Mouse (Mus musculus): ENCODE results near the gene Mr1. TPM values are rescaled to one million over a fixed set of nuclear protein-coding genes. Genes with fewer than 3 reads are reported as not detected.
"Not testable (repeated sequence)": the region's sequence is repeated elsewhere in the genome, so short reads cannot be mapped to it uniquely, and the experiment has no call there.

Mr1 gene
- 0.92 and 1.5 TPM in 2 replicates for polyA plus RNA-seq (2015; fragmentation: Nextera tagmentation; extraction: Ambion mirVana)

DNA sequence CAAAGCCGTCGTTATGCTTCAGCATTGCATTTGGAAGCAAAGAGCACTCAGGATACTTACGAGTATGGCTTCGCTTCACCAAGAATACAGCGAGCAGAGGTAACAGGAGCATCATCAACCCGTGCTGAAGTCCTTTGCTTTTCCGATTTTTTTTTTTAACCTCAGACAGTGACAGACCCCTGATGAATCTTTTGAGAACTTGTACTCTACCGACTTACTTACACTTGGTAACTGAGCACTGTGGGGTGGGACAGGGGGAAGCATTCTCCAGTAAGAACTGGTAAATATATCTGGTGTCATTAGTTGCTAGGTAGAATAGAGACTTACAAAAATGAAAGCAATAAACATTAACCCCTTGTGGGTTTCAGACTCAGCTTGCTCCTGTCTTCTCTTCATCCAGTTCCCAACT lies at the start of gene Mr1:
Mr1 (minus strand) TSS at position 243 of the 409 bp plus-strand sequence.
- H3K9me3 ChIP-seq (ENCODE audit: control insufficient read depth, low read length), result no peaks in the 10 kb centered on the region
- no peak within 1 kb of the TSS for H3K27ac ChIP-seq (ENCODE audit: low read length)
- ATAC-seq, result peak; percentile 90
- no peak within 1 kb of the TSS for H3K9ac ChIP-seq (replicated peaks; ENCODE audit: low read depth, low read length)
- peak within 1 kb of the TSS; percentile 29; the same call in 1 of the 2 replicates for H3K4me2 ChIP-seq (ENCODE audit: low read length)
- WGBS, result 49% methylated on average over 8 of the region's 8 CpGs
- H3K36me3 ChIP-seq (ENCODE audit: control insufficient read depth, insufficient read depth), result no peaks in the 10 kb centered on the region
- no peaks in the 10 kb centered on the region for H3K4me1 ChIP-seq (replicated peaks; ENCODE audit: control insufficient read depth, insufficient read depth, low read length)
- H3K4me3 ChIP-seq (replicated peaks; ENCODE audit: low read length), result peak within 1 kb of the TSS; percentile 26
- H3K27me3 ChIP-seq (replicated peaks; ENCODE audit: control insufficient read depth, insufficient read depth, low read length), result no peaks in the 10 kb centered on the region

DNA sequence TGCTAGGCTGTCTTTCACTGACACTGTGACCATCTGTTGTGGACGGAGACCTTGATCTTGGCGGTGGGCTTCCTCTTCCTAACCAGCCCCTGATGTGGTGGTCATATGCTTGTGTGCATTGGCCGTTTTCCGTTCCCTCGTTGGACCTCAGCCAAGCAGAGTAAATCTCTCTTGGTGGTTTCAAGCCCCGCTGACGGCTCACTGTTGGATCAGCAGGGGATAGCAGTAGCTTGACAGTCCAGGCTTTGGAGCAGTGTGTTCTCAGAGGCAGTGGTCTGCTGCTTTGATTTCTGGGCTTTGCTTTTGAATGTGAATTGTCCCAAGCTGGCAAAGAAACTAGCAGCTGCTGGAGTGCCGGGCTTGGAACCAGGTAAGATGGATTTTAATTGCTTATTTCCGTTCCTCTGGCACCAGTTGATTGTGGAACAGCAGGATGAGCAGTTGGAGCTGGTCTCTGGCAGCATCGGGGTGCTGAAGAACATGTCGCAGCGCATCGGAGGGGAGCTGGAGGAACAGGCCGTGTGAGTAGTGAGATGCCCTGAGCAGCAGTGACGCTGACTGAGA lies 46.3 kb upstream of the Mr1 start:
- 32% methylated on average over 15 of the region's 15 CpGs for WGBS
- H3K27ac ChIP-seq (ENCODE audit: low read length), result peak overlapping the region; percentile 90
- peaks cover 44% of the 10 kb centered on the region for H3K4me1 ChIP-seq (replicated peaks; ENCODE audit: control insufficient read depth, insufficient read depth, low read length)
- peak; percentile 80 for ATAC-seq
- no peak overlapping the region for H3K4me3 ChIP-seq (replicated peaks; ENCODE audit: low read length)
- H3K9ac ChIP-seq (replicated peaks; ENCODE audit: low read depth, low read length), result no peak overlapping the region
- 0 out of 2 replicates have a peak, but pooled peaks cover 5% of the 10 kb centered on the region for H3K36me3 ChIP-seq (ENCODE audit: control insufficient read depth, insufficient read depth)
- H3K4me2 ChIP-seq (ENCODE audit: low read length), result no peak overlapping the region
- no peaks in the 10 kb centered on the region for H3K9me3 ChIP-seq (ENCODE audit: control insufficient read depth, low read length)
- H3K27me3 ChIP-seq (replicated peaks; ENCODE audit: control insufficient read depth, insufficient read depth, low read length), result no peaks in the 10 kb centered on the region

DNA sequence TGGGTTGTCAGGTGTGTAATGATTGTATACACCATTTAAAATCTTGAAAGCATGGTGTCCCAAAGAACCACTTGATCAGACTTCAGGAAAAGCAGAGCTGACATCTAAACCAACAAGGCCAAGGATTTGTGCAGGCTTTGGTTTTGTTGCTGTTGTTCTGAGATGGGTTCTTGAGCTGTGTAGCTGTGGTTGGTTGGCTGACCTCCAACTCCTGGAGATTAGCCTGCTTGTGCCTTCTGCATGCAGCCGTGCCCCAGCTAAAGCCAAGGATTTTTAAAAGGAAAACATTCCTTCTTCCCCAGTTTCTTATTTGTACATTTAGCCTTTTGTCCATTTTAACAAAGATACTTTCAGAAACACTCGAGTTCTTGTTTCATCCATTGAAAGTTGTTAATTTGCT lies 45.1 kb upstream of the Mr1 start:
- Histone ChIP-seq H3K4me3 (replicated peaks; ENCODE audit: low read length) (no peak overlapping the region), H3K27me3 (replicated peaks; ENCODE audit: control insufficient read depth, insufficient read depth, low read length) (no peaks in the 10 kb centered on the region), H3K27ac (ENCODE audit: low read length) (peak overlapping the region; percentile 65; the same call in 1 of the 2 replicates), H3K36me3 (ENCODE audit: control insufficient read depth, insufficient read depth) (0 out of 2 replicates have a peak, but pooled peaks cover 8% of the 10 kb centered on the region), H3K9ac (replicated peaks; ENCODE audit: low read depth, low read length) (no peak overlapping the region), H3K9me3 (ENCODE audit: control insufficient read depth, low read length) (no peaks in the 10 kb centered on the region), H3K4me2 (ENCODE audit: low read length) (no peak overlapping the region), H3K4me1 (replicated peaks; ENCODE audit: control insufficient read depth, insufficient read depth, low read length) (peaks cover 37% of the 10 kb centered on the region)
- no peak for ATAC-seq
- WGBS, result 15% methylated on average over 2 of the region's 2 CpGs

DNA sequence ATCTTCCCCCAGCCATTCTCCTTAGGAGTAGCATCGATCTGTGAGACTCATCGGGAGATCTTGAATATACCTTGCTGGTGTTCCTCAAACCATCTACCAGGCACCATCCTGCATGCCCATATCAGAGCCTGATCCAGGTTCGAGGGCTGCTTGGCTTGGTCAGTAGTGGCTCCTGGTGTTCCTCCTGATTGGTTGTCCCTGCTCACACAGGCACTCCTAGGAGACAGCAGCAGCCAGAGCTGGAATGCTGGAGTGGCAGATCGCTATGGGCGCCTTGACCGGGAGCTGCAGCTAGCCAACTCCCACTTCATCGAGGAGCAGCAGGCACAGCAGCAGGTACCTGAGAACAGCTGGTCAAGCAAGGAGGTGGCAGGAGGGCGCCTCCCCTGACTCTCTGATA lies 44.6 kb upstream of the Mr1 start:
- no peak for ATAC-seq
- Histone ChIP-seq H3K36me3 (ENCODE audit: control insufficient read depth, insufficient read depth) (0 out of 2 replicates have a peak, but pooled peaks cover 8% of the 10 kb centered on the region), H3K9me3 (ENCODE audit: control insufficient read depth, low read length) (no peaks in the 10 kb centered on the region), H3K4me1 (replicated peaks; ENCODE audit: control insufficient read depth, insufficient read depth, low read length) (peaks cover 33% of the 10 kb centered on the region), H3K4me3 (replicated peaks; ENCODE audit: low read length) (no peak overlapping the region), H3K9ac (replicated peaks; ENCODE audit: low read depth, low read length) (no peak overlapping the region), H3K27me3 (replicated peaks; ENCODE audit: control insufficient read depth, insufficient read depth, low read length) (no peaks in the 10 kb centered on the region), H3K27ac (ENCODE audit: low read length) (0 out of 2 replicates have a peak overlapping the region, but pooled peaks have one; percentile 24), H3K4me2 (ENCODE audit: low read length) (no peak overlapping the region)
- WGBS, result 86% methylated on average over 8 of the region's 8 CpGs

GRCm38 (mm10) chr1:155188656-155189055 lies 42.0 kb upstream of the Mr1 start:
- H3K4me3 ChIP-seq (replicated peaks; ENCODE audit: low read length), result no peak overlapping the region
- H3K27me3 ChIP-seq (replicated peaks; ENCODE audit: control insufficient read depth, insufficient read depth, low read length), result no peaks in the 10 kb centered on the region
- H3K4me1 ChIP-seq (replicated peaks; ENCODE audit: control insufficient read depth, insufficient read depth, low read length), result peaks cover 13% of the 10 kb centered on the region
- 0 out of 2 replicates have a peak, but pooled peaks cover 8% of the 10 kb centered on the region for H3K36me3 ChIP-seq (ENCODE audit: control insufficient read depth, insufficient read depth)
- WGBS, result 81% methylated on average over 4 of the region's 4 CpGs
- no peak overlapping the region for H3K27ac ChIP-seq (ENCODE audit: low read length)
- no peak overlapping the region for H3K9ac ChIP-seq (replicated peaks; ENCODE audit: low read depth, low read length)
- no peak overlapping the region for H3K4me2 ChIP-seq (ENCODE audit: low read length)
- H3K9me3 ChIP-seq (ENCODE audit: control insufficient read depth, low read length), result no peaks in the 10 kb centered on the region
- no peak for ATAC-seq

DNA sequence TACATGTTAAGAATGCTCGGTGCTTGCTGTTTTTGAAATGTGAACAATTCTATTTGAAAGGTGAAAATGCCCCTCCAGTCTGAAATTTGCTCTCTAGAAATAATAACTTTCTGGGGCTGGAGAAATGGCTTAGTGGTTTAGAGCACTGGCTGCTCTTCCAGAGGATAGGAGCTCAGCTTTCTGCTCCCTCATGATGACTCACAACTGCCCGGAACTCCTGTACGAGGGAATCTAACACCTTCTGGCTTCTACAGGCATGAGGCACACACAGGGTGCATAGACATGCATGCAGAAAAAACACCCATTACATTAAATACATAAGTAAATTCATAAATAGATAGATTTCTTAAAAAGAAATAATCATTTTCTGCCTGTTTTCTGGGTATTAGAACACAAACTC lies 37.6 kb upstream of the Mr1 start:
- Histone ChIP-seq H3K4me3 (replicated peaks; ENCODE audit: low read length) (no peak overlapping the region), H3K4me2 (ENCODE audit: low read length) (no peak overlapping the region), H3K27me3 (replicated peaks; ENCODE audit: control insufficient read depth, insufficient read depth, low read length) (no peaks in the 10 kb centered on the region), H3K27ac (ENCODE audit: low read length) (no peak overlapping the region), H3K9ac (replicated peaks; ENCODE audit: low read depth, low read length) (no peak overlapping the region), H3K36me3 (ENCODE audit: control insufficient read depth, insufficient read depth) (peaks cover 12% of the 10 kb centered on the region), H3K9me3 (ENCODE audit: control insufficient read depth, low read length) (no peaks in the 10 kb centered on the region), H3K4me1 (replicated peaks; ENCODE audit: control insufficient read depth, insufficient read depth, low read length) (no peaks in the 10 kb centered on the region)
- WGBS, result 74% methylated on average over 3 of the region's 3 CpGs
- no peak for ATAC-seq

- Histone ChIP-seq H3K4me3 (replicated peaks; ENCODE audit: low read length) (no peak overlapping the region), H3K27ac (ENCODE audit: low read length) (peak overlapping the region; percentile 84), H3K4me1 (replicated peaks; ENCODE audit: control insufficient read depth, insufficient read depth, low read length) (0 out of 2 replicates have a peak, but pooled peaks cover 2% of the 10 kb centered on the region), H3K9me3 (ENCODE audit: control insufficient read depth, low read length) (no peaks in the 10 kb centered on the region), H3K36me3 (ENCODE audit: control insufficient read depth, insufficient read depth) (peaks cover 7% of the 10 kb centered on the region), H3K27me3 (replicated peaks; ENCODE audit: control insufficient read depth, insufficient read depth, low read length) (no peaks in the 10 kb centered on the region), H3K4me2 (ENCODE audit: low read length) (no peak overlapping the region), H3K9ac (replicated peaks; ENCODE audit: low read depth, low read length) (no peak overlapping the region)
- peak; percentile 85 for ATAC-seq
- 47% methylated on average over 2 of the region's 2 CpGs for WGBS
Observed at GRCm38 (mm10) chr1:155178192-155178924, 31.7 kb upstream of the Mr1 start.

- H3K4me2 ChIP-seq (ENCODE audit: low read length), result no peak overlapping the region
- WGBS, result 91% methylated on average over 1 of the region's 1 CpGs
Observed at GRCm38 (mm10) chr1:155174424-155174823, 27.8 kb upstream of the Mr1 start.

GRCm38 (mm10) chr1:155173644-155174016 lies 27.0 kb upstream of the Mr1 start:
- WGBS, result 92% methylated on average over 1 of the region's 1 CpGs
- not testable (repeated sequence) for H3K4me3 ChIP-seq (replicated peaks; ENCODE audit: low read length); H3K27me3 ChIP-seq (replicated peaks; ENCODE audit: control insufficient read depth, insufficient read depth, low read length); H3K4me2 ChIP-seq (ENCODE audit: low read length); ATAC-seq; H3K9me3 ChIP-seq (ENCODE audit: control insufficient read depth, low read length); H3K9ac ChIP-seq (replicated peaks; ENCODE audit: low read depth, low read length); H3K27ac ChIP-seq (ENCODE audit: low read length); H3K36me3 ChIP-seq (ENCODE audit: control insufficient read depth, insufficient read depth)
- peaks cover 11% of the 10 kb centered on the region for H3K4me1 ChIP-seq (replicated peaks; ENCODE audit: control insufficient read depth, insufficient read depth, low read length)

More at GRCm38 (mm10) chr1:155174424-155174823, 27.8 kb upstream of the Mr1 start:
- ATAC-seq, result no peak
- Histone ChIP-seq H3K27me3 (replicated peaks; ENCODE audit: control insufficient read depth, insufficient read depth, low read length) (no peaks in the 10 kb centered on the region), H3K4me1 (replicated peaks; ENCODE audit: control insufficient read depth, insufficient read depth, low read length) (peaks cover 10% of the 10 kb centered on the region), H3K4me3 (replicated peaks; ENCODE audit: low read length) (no peak overlapping the region), H3K9ac (replicated peaks; ENCODE audit: low read depth, low read length) (no peak overlapping the region), H3K27ac (ENCODE audit: low read length) (no peak overlapping the region), H3K36me3 (ENCODE audit: control insufficient read depth, insufficient read depth) (peaks cover 2% of the 10 kb centered on the region; the same call in 1 of the 2 replicates), H3K9me3 (ENCODE audit: control insufficient read depth, low read length) (no peaks in the 10 kb centered on the region)
